Mouse (Mus musculus): ENCODE data around the gene Gpr65. TPM values are rescaled to one million over a fixed set of nuclear protein-coding genes. Genes with fewer than 3 reads are reported as not detected.
A peak's percentile ranks its signal among the peaks of the same experiment; 100 is the strongest.

The Gpr65 gene
- polyA plus RNA-seq, 1 experiment from 2014 or later: 173 TPM

DNA sequence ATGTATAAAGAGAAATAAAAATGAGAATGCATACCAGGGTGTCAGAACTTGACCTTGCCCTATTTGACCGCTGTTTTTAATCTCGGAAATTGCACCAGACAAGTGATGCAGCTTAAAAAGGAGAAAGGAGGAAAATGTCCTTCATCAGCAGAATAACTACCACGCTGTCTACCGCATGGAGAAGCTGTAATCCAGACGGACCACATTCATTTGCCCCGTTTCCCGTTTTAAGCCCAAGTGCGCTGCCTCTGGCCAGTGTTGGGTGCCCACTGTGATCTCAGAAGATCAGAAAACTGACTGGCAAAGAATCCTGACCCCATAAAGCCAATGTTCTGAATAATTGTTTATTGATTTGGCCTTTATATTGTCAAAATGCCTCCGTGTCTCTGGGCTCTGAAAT lies 2.7 kb upstream of the Gpr65 start:
- Histone ChIP-seq H3K79me2 (ENCODE audit: inconsistent target) (peaks cover 22% of the 10 kb centered on the region), H3K36me3 (ENCODE audit: inconsistent target) (no peaks in the 10 kb centered on the region), H3K4me3 (ENCODE audit: inconsistent target) (no peak overlapping the region), H3K27ac (peak overlapping the region; percentile 86)
- 47% methylated on average over 9 of the region's 9 CpGs for WGBS (ENCODE audit: missing documents)

DNA sequence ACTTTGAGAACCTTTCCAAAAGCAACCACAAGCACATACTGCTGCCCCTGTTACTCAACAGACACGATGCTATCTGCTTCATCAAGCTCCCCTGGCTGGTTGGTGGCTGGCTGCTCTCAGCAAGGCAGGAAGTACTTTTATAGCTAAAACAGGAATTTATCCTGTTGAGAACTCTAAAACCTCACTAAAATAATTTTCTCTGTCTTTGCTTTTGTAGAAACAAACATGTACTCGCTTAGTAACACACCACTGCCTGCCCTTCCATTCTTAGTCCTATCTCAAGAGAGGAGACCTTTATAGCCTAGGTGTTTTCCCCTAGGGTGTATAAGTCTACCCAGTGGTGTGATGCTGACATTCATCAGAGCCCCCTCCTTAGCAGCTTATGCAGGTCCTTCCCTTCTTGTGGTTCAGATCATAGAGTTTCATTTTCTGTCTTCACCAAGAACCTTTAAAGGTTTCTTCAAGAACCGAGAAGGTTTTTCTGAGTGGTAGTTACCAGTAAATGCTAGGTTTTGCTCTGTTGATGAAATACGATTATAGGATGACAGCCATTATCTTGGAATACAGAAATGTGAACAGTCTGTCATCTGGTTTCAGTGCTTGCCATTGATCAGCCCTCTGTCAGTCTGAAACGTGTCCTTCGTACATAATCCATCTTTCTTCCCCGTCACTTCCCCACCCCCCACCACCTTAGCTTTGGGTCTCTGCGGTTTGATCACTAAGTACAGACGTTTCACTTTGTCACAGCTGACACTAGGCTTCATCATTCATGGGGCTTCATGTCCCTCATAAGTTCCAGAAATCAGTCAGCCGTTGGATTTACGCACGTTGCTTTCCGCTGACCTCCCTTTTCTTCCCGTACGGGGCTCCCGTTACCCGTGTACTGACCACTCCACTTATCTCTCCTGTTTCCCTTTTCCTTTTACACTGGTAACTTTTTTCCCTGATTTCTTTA lies 1.6 kb downstream of the Gpr65 start:
- Histone ChIP-seq H3K4me3 (ENCODE audit: inconsistent target) (peak overlapping the region; percentile 53), H3K36me3 (ENCODE audit: inconsistent target) (peaks cover 9% of the 10 kb centered on the region), H3K79me2 (ENCODE audit: inconsistent target) (peaks cover 65% of the 10 kb centered on the region), H3K27ac (peak overlapping the region; percentile 70)
- under 1% methylated on average over 17 of the region's 17 CpGs for WGBS (ENCODE audit: missing documents)

DNA sequence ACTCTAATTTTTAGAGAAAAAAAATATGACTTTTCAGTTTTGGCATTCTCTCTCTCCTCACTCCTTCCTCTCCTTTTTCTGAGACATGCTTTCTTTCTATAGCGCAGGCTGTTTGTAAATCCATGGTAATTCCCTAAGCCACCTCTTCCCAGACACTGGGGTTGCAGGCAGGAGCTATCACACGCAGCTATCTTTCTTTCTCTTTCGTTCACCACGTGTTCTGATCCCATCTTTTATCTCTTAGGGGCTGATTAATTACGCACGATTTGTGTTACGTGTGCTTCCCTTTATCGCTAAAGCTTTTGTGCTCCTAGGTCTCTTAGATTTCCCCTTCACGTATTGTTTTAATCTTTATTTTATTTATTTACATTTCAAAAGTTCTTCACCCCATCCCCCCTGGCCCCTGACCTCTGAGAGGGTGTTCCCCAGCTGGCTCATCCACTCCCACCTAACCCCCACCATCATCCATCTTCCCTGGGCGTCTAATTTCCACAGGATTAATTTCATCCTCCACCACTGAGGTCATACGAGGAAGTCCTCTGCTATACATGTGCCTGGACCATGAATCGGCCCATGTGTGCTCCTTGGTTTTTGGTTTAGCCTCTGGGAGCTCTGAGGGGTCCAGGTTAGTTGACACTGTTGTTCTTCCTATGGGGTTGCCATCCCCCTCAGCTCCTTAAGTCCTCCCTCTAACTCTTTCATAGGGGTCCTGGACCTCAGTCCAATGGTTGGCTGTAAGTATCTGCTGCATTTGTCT lies 2.6 kb downstream of the Gpr65 start:
- peaks cover 74% of the 10 kb centered on the region for H3K79me2 ChIP-seq (ENCODE audit: inconsistent target)
- H3K36me3 ChIP-seq (ENCODE audit: inconsistent target): peaks cover 18% of the 10 kb centered on the region
- H3K27ac ChIP-seq: peak overlapping the region; percentile 70
- whole genome bisulfite sequencing (ENCODE audit: missing documents): 20% methylated on average over 11 of the region's 12 CpGs
- H3K4me3 ChIP-seq (ENCODE audit: inconsistent target): peak overlapping the region; percentile 53

DNA sequence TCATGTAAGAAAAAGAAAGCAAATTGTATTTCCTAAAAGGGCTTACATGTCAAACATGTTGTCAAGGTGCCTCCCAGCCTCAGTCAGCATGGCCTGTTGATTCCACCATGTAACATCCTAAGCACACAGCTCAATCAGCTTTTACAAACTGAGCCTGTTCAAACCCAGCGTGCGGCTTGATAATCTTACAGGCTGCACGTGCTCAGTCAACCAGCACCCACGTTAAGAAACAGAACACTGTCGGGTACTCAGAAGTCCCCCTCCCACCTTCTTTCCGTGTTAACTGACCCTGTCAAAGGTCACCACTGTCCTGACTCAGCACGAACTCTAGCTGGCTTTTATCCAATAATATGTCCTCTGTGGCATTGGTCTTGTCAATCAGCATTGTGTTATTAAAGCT lies 4.0 kb downstream of the Gpr65 start:
- Histone ChIP-seq H3K79me2 (ENCODE audit: inconsistent target) (peaks cover 83% of the 10 kb centered on the region), H3K27ac (no peak overlapping the region), H3K4me3 (ENCODE audit: inconsistent target) (no peak overlapping the region), H3K36me3 (ENCODE audit: inconsistent target) (peaks cover 25% of the 10 kb centered on the region)
- WGBS (ENCODE audit: missing documents): 93% methylated on average over 7 of the region's 7 CpGs

DNA sequence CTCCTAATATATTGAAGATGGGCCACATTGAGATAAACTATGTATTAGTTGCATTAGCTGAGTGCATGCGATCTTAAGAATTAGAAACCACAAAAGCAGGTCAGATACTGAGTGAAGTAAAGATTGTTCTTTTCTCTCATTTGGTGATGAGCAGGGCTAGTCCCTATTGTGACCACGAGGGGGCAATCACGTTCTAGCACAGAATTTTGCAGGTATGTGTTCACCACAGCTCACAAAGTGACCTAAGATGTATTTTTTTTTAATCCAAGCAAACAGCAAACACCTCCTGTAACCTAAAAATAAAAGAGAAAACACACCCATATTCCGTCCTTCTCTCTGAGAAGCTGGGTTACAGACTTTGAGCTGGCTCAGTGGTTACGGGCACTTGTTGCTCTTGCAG lies 12.1 kb downstream of the Gpr65 start:
- H3K36me3 ChIP-seq (ENCODE audit: inconsistent target): peaks cover 12% of the 10 kb centered on the region
- WGBS (ENCODE audit: missing documents): 28% methylated on average over 5 of the region's 5 CpGs
- peaks cover 13% of the 10 kb centered on the region; the same call in 1 of the 2 replicates for H3K79me2 ChIP-seq (ENCODE audit: inconsistent target)
- H3K27ac ChIP-seq: no peak overlapping the region
- H3K4me3 ChIP-seq (ENCODE audit: inconsistent target): no peak overlapping the region

DNA sequence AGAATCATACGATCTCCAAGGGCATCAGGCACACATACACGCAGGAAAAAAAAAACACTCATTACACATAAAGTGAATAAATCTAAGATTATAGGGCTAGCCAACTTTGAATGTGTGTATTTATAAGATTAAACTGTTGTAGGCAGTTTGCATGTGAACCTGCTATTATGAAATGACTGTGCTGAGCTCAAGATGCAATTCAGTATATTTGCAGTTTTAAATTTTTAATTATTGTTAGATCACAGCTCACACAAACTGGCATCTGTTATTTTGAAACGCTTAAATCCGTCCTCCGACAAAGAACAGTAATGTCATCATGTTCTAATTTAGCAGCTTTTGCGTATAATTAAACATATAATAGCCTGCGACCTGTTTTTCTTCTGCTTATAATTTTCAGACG lies 12.6 kb downstream of the Gpr65 start:
- WGBS (ENCODE audit: missing documents): 82% methylated on average over 8 of the region's 8 CpGs
- Histone ChIP-seq H3K79me2 (ENCODE audit: inconsistent target) (peaks cover 9% of the 10 kb centered on the region; the same call in 1 of the 2 replicates), H3K27ac (no peak overlapping the region), H3K36me3 (ENCODE audit: inconsistent target) (peaks cover 7% of the 10 kb centered on the region), H3K4me3 (ENCODE audit: inconsistent target) (no peak overlapping the region)

DNA sequence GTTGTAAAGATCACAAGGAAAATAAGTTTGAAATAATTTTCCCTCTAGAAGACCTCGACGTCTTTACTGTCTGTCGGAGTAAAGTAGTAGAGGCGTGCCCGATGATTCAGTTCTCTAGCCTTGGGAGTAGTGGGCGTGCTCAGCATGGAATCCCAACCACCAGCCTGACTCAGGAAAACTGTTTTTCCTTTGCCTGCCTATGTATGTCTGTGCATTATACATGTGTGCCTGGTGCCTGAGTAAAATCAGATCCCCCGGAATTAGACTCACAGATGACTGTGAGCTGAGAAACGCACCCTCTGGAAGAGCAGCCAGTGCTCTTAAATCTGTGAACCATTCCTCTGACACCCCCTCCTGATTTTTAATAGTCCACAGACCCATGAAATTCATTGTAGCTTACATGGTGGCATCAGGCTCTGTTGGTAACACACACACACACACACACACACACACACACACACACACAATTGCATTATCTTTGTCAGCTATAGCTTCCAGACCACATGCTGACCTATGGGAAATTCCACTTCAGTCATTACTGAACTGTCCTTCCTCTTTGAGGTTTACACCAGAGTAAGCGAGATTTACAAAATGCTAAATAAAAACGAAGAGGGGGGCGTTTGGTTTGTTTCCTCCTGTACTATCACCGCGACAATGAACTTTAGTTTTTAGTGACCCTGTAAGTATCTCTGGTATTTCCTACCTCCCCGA lies 14.5 kb downstream of the Gpr65 start:
- Histone ChIP-seq H3K36me3 (ENCODE audit: inconsistent target) (no peaks in the 10 kb centered on the region), H3K27ac (peak overlapping the region; percentile 96), H3K79me2 (ENCODE audit: inconsistent target) (no peaks in the 10 kb centered on the region), H3K4me3 (ENCODE audit: inconsistent target) (no peak overlapping the region)
- WGBS (ENCODE audit: missing documents): 53% methylated on average over 14 of the region's 14 CpGs

DNA sequence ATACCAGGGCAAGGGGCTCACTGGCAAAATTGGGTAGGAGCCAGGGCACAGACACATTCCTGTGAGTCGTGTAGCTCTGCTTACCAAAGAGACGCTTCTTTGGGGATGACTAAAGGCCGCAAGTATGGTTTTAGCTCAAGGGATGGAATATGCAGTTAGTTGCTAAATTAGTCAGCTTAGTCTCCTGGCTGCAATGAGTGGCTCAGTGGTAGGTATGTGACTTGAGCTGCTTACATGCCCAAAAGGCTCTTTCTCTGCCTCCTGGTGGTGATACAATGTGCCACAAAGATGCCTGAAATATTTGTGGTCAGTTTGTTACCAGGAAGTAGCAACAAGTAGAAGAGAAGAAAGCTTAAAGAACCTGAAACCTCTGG lies 15.0 kb downstream of the Gpr65 start:
- 11% methylated on average over 3 of the region's 3 CpGs for WGBS (ENCODE audit: missing documents)
- Histone ChIP-seq H3K36me3 (ENCODE audit: inconsistent target) (no peaks in the 10 kb centered on the region), H3K4me3 (ENCODE audit: inconsistent target) (no peak overlapping the region), H3K27ac (peak overlapping the region; percentile 96), H3K79me2 (ENCODE audit: inconsistent target) (no peaks in the 10 kb centered on the region)

DNA sequence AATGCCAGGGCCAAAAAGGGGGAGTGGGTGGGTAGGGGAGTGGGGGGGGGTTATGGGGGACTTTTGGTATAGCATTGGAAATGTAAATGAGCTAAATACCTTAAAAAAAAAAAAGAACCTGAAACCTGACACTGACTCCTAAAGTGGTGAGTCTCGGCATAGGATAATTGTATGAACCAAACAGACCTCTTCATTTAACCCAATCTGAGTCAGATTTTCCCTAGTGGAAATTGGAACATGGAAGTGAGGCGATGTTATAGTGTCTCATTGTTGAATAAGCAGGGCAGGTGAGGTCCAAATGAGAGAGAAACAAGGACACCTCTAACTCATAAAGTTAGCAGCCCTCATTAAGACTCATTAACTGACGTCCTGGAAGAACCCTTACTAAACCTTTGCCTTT lies 16.0 kb downstream of the Gpr65 start:
- Histone ChIP-seq H3K4me3 (ENCODE audit: inconsistent target) (no peak overlapping the region), H3K27ac (no peak overlapping the region), H3K79me2 (ENCODE audit: inconsistent target) (no peaks in the 10 kb centered on the region), H3K36me3 (ENCODE audit: inconsistent target) (no peaks in the 10 kb centered on the region)
- WGBS (ENCODE audit: missing documents): 94% methylated on average over 3 of the region's 3 CpGs

DNA sequence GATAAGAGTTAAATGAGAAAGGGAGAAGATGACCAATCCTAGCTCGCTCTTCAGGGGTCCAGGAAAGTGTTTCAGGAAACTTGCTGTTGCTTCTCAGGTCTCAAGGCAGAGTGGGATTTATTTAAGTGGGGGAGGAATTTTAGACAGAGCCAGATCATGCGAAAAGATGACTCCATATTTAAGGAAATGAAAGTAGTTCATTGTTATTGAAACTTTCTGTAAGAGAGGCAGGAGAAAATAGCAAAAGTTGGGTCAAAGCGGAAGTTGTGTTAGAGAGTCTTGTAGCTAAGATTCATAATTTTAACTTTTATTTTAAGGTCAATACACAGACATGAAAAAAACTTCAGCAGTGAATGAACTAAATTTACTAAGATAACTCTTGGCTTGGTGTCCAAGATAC lies 22.0 kb downstream of the Gpr65 start:
- no peaks in the 10 kb centered on the region for H3K36me3 ChIP-seq (ENCODE audit: inconsistent target)
- WGBS (ENCODE audit: missing documents): 40% methylated on average over 3 of the region's 3 CpGs
- H3K4me3 ChIP-seq (ENCODE audit: inconsistent target): no peak overlapping the region
- no peaks in the 10 kb centered on the region for H3K79me2 ChIP-seq (ENCODE audit: inconsistent target)
- H3K27ac ChIP-seq: peak overlapping the region; percentile 73

DNA sequence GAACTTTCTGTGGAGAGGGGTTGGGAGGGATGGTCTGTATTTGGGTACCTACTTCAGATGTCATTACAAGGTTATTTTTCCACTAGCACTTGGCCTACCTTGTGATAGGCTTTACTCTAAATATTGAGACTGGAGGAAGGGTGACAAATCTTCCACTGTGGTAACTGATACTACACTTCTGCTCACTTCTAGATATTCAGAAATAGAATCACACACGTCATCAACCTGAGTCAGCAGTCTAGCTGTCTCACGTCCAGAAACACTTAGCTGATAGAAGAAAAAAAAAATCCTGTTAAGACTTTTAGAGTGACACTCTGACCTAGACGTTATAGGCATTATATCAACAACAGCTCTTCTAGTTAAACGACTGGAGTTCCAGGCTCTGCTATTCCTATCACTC lies 23.8 kb downstream of the Gpr65 start:
- Histone ChIP-seq H3K27ac (peak overlapping the region; percentile 73), H3K79me2 (ENCODE audit: inconsistent target) (no peaks in the 10 kb centered on the region), H3K4me3 (ENCODE audit: inconsistent target) (no peak overlapping the region), H3K36me3 (ENCODE audit: inconsistent target) (no peaks in the 10 kb centered on the region)
- 45% methylated on average over 4 of the region's 4 CpGs for WGBS (ENCODE audit: missing documents)

DNA sequence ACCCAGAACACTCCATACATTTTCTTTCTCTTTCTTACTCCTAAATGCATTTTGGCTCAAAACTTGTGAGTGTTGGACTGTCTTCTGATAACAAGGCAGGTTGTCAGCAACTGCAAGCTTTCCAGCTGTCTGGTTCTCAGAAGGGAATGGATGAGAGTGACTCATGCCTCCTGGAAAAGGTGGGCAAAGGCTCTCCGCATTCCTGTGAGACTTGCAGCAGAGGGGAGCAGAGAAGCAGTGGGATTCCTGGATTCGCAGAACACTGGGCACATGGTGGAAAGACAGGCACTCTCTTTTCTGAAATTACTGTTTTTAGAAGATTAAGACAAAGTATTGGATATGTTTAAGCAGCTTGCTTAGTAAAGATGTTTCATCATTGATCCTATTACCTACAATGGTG lies 25.8 kb downstream of the Gpr65 start:
- Histone ChIP-seq H3K36me3 (ENCODE audit: inconsistent target) (no peaks in the 10 kb centered on the region), H3K27ac (no peak overlapping the region), H3K79me2 (ENCODE audit: inconsistent target) (no peaks in the 10 kb centered on the region), H3K4me3 (ENCODE audit: inconsistent target) (no peak overlapping the region)
- WGBS (ENCODE audit: missing documents): 100% methylated on average over 2 of the region's 2 CpGs

DNA sequence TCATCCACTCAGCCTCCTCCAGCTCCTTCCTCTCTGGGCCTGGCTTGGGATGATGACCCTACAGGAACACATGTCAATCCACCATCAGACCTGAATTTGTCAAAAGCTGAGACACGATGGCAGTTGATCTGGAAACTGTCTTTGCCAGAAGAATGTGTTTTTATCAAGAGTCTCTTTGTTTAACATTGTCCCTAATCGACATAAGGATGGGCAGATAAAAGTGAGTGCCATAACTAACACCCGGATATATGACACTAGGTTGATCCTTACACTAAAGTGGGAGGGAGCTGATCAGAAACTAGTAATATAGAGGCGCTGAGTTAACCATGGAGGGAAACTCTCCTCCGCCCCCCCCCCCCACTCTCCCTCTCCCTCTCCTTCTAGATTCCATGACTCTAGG lies 33.5 kb downstream of the Gpr65 start:
- H3K79me2 ChIP-seq (ENCODE audit: inconsistent target): no peaks in the 10 kb centered on the region
- 95% methylated on average over 4 of the region's 5 CpGs for WGBS (ENCODE audit: missing documents)
- no peaks in the 10 kb centered on the region for H3K36me3 ChIP-seq (ENCODE audit: inconsistent target)
- no peak overlapping the region for H3K4me3 ChIP-seq (ENCODE audit: inconsistent target)
- H3K27ac ChIP-seq: no peak overlapping the region

DNA sequence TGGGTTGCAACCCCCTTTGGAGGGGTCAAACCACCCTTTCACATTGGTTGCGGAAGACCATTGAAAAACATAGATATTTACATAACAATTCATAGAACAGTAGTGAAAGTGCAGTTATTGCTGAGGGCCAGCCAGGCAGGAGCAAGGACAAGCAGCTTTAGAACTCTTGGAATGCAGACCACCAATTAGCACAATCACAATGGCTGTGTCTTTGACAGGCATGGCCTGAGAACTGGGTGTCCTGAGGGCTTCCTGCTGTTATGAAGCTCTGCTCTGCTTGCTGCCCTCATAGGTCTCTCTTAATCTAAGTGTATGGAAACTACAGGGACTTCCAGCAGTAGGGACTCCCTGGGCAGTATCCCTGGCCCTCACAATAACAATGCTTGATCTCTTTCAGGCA lies 34.6 kb downstream of the Gpr65 start:
- Histone ChIP-seq H3K4me3 (ENCODE audit: inconsistent target) (no peak overlapping the region), H3K36me3 (ENCODE audit: inconsistent target) (no peaks in the 10 kb centered on the region), H3K27ac (no peak overlapping the region), H3K79me2 (ENCODE audit: inconsistent target) (no peaks in the 10 kb centered on the region)
- whole genome bisulfite sequencing (ENCODE audit: missing documents): 100% methylated on average over 1 of the region's 1 CpGs

Data from macrophage (primary cell).